Mouse (Mus musculus): ENCODE measurements around the gene Cdc20.

GRCm38 (mm10) chr4:118427415-118427767, 9.8 kb downstream of the Cdc20 start:
- no peak for TF ChIP-seq CTCF (IDR thresholded peaks at IDR 0.05)
- TF ChIP-seq EP300 (IDR thresholded peaks at IDR 0.05): no peak
